Mouse (Mus musculus) heart, adult 11 months (tissue): ENCODE data around the gene Abtb1.

Experiments used
- DNase-seq: peaks from one replicate; pipeline ENCODE4 v3.0.0; 2022

The Abtb1 gene

DNA sequence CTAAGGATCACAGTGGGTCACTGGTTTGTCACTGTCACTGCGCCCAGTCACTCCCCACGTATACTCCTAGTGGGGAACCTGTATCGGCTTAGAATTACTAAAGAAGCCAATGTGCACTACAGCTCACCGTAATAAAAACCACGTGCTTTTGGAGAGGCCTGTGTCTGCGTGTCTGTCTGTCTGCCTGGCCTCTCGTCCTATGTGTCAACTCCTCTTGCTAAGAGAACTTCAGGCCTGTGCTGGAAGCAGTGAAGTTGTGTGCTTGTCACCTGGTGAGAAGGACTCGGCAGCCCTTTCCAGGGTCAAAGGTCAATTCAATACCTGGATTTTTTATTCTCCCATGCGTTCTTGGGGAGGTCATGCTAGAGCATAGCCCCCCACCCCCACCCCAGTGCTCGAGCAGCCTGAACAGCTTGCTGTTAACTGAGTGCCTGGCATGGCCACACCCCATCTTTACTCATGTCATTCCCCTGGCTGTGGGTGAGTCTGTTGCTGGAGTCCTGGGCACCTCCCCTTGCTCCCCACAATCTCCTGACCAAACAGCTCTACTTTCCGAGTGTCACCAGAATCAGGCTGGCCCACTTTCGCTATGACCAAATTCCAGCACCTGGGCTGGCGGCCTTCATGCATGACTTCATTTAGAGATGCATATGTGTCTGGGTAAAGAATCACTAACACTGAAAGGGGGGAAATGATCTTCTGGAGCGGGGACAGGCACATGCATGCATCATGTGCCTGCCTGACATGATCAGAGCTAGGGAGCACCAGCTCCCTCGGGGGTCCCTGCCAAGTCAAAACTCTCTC lies 13.4 kb downstream of the Abtb1 start:
- DNase-seq, result peak; percentile 84

DNA sequence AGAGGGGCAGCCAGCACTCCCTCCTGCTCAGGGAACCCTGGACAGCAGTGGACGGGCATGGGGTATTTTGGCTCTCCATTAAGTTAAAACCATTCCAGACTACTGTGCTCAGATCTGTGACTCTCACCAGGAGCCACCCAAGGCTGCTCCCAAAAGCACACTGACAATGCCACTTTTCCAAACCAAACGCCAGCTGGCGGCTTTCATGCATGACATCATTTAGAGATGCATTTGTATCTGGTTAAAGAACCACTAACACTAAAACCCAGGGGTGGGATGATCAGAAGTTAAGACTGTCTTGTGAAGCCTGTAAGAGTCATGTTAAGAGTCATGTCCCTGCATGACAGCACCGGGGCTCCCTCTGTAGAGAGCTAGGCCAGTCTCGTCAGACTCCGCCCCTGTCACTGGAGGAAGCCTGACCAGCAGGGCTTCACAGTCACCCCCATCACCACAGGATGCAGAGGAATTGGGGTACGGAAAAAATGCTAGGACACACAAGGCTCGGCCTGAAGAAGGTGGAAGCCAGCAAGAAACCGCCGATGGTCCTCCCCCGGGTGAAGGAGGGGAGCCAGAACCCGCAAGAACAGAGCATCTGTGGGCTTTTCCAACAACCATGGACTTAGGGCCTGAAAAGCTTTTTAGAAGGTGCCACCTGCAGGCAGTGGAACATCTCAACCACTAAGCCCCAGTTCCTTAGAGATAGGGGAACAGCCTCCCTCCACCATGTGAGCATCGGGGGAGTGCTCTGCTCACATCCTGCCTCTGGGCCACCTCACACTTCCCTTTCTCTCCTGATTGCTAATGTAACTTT lies 14.2 kb downstream of the Abtb1 start:
- peak; percentile 91 for DNase-seq

DNA sequence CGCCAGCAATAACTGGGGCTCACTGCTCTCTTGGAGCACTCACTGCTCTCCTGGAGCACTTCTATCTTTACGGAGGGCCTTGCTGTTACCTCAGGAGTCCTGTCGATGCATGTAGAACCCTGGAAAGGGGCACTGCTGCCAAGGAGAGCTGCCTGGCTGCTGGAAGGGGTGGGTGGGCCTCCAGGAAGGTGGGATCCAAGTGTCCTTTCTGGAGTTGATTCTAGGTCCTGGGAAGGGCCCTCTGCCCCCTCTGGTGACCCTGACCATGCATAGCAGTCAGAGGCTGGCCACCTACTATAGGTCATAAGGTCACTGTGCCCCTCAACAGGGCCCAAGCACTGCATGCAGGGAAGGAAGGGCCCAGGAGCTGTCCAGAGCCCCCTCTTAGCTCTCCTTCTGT lies 14.8 kb downstream of the Abtb1 start:
- DNase-seq, result peak; percentile 84

DNA sequence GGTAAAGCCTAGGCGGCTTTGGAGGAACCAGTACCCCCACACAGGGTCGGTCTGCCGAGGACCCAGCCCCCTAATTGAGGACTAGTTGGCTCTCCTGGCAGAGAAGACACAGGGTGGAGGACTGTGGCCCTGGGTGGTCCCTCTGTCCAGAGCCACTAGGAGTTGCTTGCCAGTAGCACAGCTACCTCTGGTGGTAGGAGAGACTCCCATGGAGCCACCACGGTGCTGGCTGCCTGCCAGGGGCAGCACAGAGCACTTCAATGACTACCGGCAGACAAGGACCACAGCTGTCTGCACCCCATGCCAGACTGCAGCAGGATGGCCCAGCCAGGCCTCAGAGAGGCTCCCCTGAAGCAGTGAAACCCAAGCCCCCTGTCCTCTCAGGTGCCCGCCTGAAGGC lies 15.2 kb downstream of the Abtb1 start:
- DNase-seq, result peak; percentile 96

DNA sequence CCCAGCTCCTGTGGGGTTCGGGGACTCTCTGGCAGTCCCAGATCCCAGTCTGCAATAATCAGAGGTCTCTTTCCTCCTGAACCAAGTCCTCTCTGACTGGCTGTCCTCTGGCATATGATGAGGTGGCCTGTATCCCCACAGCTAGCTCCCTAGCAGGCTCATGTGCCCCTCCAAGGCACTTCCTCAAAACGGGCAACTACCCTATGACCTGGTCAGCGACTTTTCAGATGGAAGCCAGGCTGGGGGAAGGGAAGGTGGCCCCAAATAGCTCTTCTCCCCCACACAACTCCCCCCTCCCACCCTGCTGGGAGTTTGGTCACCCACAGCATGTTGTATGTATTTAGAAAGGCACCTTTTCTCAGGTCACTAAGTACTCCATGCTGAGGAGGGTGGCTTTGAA lies 15.7 kb downstream of the Abtb1 start:
- DNase-seq, result peak; percentile 95

DNA sequence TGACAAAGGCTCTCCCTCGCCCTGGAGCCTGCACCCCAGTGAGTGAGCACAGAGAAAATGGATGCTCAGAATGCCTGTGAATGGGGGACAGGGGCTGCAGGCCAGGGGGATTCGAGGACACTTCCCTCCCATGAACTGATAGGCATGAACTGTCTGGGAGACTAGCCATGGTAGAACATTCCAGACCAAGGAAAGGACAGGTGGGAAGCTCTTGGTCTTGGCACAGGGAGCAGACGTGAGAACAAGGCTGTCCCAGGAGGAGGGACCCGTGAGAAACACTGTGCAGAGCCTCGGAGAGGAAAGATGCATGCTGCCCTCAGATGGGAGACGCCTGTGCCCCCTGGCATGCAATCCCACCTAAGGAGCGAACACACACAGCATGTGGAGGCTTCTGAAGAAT lies 17.6 kb downstream of the Abtb1 start:
- peak; percentile 93 for DNase-seq

DNA sequence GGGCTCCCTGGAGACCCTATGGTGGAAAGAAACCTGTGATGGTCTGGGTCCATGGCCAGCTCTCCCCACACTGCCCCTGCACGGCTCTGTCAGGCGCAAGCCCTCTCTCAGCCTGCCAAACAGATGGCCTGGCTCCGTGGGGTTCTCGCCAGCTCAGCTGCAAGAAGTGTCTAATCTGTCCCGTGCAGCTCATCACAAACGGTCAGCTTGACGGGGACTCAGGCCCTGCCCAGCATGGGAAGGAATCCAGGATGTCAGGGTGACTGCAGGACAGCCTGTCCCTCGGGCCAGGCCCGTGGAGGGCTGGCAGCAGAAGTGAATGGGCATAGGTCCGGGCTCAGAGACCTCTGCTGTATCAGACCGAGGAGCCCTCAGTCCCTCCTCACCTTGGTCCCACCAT lies 19.9 kb downstream of the Abtb1 start:
- DNase-seq, result peak; percentile 99

DNA sequence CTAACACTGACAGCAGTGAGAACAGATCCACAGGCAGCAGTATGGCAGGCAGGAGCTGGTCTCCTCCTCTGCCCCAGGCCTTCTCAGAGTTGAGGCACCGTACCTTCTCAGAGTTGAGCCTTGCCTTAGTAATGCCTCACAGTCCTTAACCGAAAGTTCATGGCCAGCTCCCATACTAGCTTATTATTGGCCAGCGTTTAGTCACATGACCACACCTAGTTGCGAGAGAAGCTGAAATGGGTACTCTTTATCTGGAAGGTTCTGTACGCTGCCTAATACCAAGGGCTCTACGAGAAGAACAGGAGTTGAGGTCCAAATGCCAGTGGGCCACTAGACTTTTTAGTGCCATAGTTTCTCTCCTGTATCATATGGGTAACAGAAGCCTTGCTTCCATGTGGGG lies 20.5 kb downstream of the Abtb1 start:
- no peak for DNase-seq

DNA sequence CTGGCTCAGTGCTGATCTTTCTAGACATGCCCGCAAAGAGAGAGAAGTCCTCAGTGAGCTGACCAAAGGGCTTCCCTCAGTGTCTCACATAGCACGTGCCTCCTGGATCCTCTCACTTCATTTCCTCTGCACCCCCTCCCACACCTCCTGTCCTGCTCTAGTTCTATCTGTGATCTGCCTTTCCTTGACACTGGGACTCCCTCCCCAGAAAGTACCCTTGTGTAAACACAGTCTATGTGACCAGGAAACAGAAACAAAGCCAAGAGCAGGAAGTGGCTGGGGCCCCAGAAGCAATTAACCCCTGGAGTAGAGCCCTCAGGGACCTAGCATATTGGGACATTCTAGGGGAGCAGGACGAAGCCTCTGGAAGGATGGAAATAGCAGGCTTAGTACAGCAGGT lies 20.9 kb downstream of the Abtb1 start:
- DNase-seq, result peak; percentile 96

DNA sequence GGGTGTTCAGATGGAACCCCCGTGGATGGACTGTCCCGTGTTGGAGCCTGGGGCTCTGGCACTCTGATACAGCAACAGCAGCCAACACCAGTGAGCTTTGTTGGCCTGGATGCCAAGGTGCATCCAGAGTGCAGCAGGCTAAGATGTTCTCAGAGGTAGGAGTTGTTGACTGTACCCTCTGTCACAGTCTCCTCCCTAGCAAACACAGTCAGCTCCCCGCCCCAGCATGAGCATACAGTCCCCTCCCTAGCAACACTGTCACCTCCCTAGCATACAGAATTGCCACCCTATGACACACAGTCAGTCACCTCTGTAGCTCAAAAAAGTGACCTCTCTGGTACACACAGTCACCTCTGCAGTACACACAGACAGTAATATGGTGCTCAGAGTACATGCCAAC lies 24.9 kb downstream of the Abtb1 start:
- DNase-seq, result no peak

DNA sequence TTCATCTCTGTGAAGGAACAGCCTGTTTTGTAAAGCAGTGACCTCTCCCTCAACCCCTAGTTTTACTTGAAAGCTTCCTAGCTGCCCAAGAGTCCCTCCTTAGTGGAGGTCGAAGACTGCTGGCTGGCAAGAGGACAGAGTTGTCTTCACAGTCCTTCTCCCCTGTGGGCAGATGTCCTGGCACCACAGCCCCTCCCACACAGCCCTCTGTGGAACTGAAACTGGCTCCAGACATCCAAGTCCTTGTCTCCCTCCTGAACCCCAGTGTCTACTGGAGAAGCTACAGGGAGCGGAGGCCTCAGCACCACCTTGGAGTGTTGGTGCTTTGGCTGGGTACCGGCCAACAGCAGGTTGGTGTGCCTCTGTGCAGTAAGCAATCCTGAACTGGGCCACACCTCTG lies 26.3 kb downstream of the Abtb1 start:
- no peak for DNase-seq

DNA sequence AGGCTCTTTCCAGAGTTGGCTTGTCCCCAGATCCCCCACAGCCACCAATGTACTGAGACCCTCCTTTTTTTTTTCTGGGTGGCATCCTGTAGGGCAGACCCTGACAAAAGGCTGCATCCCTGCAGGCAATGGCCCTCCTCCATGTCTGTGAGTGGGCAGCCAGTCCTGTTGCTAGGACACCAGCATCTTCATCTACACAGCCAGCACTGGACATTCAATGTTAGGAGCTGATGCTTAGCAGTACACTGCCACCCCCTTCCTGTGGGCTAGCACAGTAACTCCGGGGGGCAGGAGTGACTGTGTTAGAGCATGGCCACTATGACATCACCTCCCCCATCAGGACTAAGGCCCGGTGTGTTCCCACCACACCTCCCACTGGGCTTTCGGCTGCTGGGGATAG lies 26.7 kb downstream of the Abtb1 start:
- peak; percentile 93 for DNase-seq

DNA sequence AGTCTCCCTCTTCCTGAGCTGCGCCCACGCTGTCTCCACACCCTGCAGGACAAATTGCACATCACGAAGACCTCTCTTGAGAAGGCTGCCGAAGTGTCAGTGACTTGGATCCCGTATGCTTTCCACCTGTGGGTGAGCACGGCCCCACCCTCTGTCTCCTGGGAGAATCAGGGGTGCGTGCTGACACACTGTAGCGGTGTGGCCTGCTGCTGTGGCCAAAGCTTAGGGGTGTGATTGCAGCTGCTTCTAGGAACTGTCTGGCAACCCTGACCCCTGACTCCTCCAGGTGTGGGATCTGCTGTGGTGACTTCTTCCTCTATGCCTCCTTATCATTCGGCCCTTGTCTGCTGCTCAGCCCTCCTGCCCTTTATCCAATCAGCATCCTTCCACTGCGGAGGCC lies 28.0 kb downstream of the Abtb1 start:
- DNase-seq, result no peak

DNA sequence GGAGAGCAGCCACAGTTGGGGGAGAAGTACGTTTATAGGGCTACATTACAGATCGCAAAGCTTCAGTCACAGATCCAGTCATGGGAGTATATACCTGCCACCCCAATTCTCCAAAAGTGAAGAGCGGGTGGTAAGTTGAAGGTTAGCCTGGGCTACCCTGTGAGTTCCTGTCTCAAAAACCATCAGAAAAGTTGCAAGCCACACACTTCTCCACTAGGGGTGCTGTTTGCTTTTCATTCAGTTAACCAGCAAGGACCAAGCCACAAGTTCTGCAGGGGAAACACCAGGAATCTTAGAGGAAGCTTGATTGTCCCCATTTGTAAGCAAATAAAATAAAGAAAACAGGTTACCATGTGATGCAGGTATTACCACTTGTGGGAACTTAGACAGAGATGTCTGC lies 28.9 kb downstream of the Abtb1 start:
- no peak for DNase-seq

DNA sequence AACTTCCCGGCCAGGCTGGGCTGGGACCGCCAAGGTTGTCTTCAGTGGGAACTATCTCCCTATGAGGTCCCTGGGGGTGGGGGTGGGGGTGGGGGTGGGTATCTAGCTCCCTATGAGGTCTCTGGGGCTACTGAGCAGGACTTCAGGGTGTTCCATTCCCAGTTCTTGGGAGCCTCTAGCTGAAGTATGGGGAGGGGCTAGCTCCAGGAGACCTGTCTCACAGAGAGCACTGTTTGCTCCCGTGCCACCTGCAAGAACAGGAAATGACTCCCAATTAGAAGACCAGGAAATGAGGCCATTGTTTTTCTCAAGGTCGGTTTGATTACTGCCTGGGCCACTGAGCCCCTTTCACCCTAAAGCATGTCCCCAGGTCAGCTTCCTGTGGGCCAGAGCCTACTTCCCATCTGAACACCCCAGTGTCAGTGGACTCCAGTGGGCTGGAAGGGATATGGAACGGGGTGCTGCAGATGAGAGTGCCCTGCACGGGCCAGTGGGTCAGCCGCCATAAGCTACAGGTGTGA lies 29.8 kb downstream of the Abtb1 start:
- DNase-seq, result peak; percentile 96

DNA sequence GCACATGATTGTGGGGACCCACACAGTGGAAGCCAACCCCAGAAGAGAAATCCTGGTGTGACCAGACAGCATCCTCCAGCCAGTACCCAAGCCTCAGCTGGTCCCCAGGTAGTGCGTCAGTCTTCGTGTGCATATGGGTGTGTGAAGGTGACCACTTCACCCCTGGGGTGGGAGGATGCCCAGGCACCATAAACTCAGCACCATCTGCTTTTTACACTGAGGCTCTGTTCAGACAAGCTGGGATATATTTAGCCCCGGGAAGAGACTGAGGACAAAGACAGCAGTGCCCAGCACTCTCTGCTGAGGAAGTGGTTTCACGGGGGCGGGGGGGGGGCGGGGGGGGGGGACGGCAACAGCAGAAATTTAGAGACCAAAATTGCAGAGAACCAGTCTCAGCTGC lies 30.4 kb downstream of the Abtb1 start:
- DNase-seq, result peak; percentile 95

DNA sequence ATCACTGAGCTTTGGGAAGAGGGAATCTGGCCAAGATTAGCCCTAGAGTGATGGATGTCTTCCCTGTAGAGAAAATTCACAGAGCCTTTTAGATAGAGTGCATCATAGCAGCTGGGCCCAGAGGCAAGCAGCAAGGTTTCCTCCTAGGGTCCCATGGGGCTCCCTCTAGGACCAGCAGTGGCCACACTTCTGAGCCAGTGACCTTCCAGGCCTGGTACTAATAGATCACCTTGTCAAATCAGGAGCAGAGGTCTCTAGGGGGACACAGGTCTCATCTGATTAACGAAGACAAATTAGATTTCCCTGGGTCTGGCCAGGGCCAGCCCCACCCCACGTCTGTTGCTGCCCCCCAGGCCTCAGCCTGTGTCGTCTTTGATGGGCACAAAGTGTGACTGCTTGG lies 31.5 kb downstream of the Abtb1 start:
- DNase-seq, result no peak

DNA sequence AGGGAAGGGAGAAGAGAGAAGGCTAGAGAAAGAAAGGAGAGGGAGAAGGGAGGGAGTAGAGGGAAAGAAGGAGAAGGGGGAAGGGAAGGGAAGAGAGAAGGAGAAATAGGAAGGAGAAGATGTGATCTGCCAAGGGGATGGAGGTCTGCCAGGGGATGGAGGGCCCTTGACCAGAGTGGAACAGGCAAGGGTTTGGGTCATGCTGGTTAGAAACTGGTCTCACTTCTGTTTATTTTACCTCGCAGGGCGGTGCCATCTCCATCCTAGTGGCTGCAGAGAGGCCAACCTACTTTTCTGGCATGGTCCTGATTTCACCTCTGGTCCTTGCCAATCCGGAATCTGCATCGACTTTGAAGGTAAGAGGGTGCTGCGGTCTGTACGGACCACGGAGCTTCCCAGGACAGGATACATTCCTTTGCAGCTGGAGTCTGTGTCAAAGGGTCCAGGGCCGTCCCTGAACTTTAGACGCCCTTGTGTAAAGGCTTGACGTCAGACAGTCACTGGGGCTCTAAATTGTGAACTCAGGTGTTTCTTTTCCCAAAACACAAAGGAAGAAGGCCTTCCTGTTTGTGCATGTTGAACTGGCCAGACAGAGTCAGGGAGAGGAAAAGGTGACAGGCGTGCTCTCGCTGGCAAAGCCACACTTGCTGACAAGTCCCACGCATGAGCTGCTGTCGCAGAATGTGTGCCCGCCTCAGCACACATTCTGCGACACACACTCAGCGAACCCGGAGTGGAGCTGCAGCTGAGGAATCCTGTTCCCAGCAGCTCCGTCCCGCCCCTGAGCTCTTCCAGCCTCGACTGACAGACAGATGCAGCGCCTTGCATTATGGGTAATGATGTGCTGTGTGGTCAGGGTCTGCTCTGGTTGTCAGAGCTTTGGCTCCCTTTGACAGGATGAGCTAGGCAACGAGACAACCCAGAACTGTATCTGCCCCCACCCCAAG lies 32.4 kb downstream of the Abtb1 start:
- DNase-seq, result peak; percentile 94

DNA sequence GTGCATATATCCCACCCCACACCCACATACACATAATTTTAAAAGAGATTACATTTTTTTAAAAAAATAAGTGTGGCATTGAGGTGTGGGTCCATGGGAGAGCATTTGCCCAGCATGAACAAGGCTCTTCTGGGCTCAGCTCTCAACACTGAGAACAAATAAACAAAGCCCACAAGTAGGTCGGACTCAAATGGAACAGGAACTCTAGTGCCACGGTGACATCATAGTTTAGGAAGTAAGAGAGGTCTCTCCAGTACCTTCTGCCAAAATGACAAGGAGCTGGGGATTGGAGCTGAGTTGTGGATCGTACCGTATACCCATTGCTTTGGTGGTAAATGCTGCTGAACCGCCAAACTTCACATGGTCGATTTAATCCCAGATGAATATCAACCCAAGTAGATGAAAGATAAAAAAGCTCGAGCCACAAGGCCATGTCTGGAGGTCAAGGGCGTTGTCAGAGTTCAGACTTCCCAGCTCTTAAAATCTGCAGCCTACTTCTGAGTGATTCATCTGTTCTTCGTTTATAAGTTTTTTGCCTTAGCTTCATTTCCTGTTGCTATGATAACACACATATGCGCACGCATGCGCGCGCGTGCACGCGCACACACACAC lies 36.7 kb downstream of the Abtb1 start:
- DNase-seq, result no peak

DNA sequence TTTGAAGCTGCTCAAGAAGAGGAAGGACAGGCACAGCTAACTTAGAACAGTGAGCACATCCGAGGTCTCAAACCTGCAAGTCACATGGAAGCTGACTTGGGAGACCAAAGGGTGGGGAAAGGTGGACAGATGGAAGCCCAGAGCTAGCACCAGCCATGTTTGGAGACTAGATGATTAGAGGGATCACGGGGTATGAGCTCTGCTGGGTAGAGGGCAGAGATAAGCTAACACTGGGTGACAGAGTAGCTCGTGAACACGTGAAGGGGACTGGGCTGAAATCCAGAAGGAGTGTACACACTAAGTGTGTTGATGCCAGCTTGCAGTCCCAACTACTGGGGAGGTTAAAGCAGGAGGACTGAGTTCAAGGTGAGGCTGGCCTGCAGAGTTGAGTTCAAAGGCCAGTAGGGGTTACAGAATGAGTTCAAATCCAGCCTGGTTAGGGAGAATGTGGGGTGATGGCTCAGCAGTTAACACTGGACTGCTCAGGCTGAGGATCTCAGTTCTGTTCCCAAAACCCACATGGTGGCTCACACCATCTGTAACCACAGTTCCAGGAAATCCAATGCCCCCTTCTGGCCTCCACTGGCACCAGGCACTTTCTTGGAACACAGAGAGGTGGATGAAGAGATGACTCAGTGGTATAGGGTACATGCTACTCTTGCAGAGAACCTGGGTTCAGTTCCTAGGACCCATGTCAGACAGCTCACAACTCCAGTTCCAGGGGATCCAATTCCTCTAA lies 37.7 kb downstream of the Abtb1 start:
- DNase-seq, result no peak

DNA sequence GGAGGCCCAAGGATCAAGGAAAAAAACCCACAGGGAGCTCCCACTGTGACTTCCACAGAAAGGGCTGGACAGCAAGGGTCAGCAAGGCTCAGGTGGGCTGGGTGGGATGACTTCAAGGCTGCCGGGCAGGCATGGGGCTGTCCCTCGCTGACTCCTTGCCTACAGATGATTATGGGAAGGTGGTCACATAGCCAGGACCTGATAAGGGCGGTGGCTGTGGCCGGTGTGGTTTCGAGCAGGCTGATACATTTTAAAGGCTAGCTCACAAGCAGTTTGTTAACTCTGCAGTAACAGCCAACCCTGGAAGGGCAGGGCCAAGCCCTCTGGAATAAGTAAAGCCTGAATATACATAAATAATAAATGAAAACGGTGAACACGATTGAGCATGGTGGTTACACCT lies 38.7 kb downstream of the Abtb1 start:
- DNase-seq, result no peak

DNA sequence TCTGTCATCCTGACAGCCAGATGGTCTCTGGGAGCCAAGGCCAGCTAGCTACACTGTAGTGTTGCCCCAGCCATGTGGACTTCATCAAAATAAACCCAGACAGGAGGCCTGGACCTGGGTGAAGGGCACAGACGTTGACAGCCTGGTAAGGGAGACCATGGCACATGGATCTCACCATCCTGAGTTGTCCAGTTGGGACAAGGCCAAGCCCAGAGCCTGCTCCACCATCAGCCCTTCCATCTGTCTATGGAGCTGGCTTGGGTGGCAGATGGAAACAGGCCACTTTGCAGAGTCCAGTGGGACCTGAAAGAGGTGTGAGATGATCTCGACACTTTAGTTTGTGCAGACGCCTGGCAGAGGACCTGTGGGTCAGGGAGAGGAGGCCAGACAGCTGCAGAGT lies 41.0 kb downstream of the Abtb1 start:
- DNase-seq, result peak; percentile 97
